In the genomic region with DNA sequence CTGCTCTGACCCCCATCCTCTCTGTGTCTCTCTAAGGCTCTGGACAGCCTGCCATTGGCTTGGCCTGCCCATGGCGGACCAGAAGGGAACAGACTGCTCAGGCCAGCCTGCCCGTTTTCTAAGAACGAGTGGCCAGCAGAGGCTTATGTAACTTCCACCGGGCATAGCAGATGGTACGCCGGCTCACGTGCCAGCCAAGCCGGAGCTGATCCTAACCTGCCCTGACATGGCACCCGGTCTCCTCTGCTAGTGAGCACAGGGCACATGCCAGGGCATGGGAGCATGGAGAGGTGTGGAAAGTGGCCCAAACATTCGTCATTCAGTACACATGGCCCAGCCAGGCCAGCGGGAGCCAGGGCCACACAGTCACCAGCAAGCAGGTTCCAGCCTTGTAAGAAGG, we compare ENCODE assay signal across 13 mouse cellular contexts. TPM values are rescaled to one million over a fixed set of nuclear protein-coding genes. Genes with fewer than 3 reads are reported as not detected.
A peak's percentile ranks its signal among the peaks of the same experiment; 100 is the strongest.
DNase-seq lines count a peak whose midpoint lies in the region; ATAC-seq and TF ChIP-seq lines count a peak whose summit lies in the region.
"Had no signal": no experiment of that assay in that cellular context is flagged by ENCODE, and none has a peak within 500 bp of the region (broad histone marks: within the 10 kb centered on the region; RNA-seq: fewer than 3 reads in every experiment).

No protein-coding gene starts in this region.

- whole genome bisulfite sequencing in hindbrain, postnatal 0 days: 59% methylated on average over 11 of the region's 11 CpGs
- 90% methylated on average over 11 of the region's 11 CpGs for WGBS in hindbrain, embryonic 12.5 days

- H3K4me1 ChIP-seq in hindbrain, postnatal 0 days (ENCODE audit: insufficient read depth, low read length): peaks cover 35% of the 10 kb centered on the region
- H3K4me1 ChIP-seq in hindbrain, embryonic 12.5 days: peaks cover 29% of the 10 kb centered on the region

- DNase-seq in hindbrain, postnatal 0 days (ENCODE audit: low spot score): peak; percentile 86
- DNase-seq in urinary bladder, adult 2 months (ENCODE audit: low spot score): peak; percentile 66
- DNase-seq in urinary bladder, postnatal 4 days (ENCODE audit: low spot score in 2 of 2): no peak
- peak; percentile 67 for DNase-seq in gastrocnemius, postnatal 25 days
- peak; percentile 82 for DNase-seq in skeletal muscle tissue, adult 2 months (ENCODE audit: low read depth, low spot score)
- no peak for DNase-seq in spleen, adult 12 weeks (ENCODE audit: low spot score)
- DNase-seq: adrenal gland, adult 8-10 months; lung, postnatal 14 days had no signal

- H3K9me3 ChIP-seq in hindbrain, postnatal 0 days (ENCODE audit: low read length): no peaks in the 10 kb centered on the region
- no peaks in the 10 kb centered on the region for H3K9me3 ChIP-seq in hindbrain, embryonic 12.5 days (replicated peaks)
- H3K9me3 ChIP-seq: embryonic facial prominence, embryonic 12.5 days had no signal

- H3K4me2 ChIP-seq in hindbrain, postnatal 0 days (ENCODE audit: low read depth, low read length): no peak overlapping the region
- H3K4me2 ChIP-seq in hindbrain, embryonic 12.5 days (replicated peaks): no peak overlapping the region
- H3K4me2 ChIP-seq: embryonic facial prominence, embryonic 12.5 days had no signal

- H3K36me3 ChIP-seq in hindbrain, postnatal 0 days (ENCODE audit: insufficient read depth, low read length): no peaks in the 10 kb centered on the region
- H3K36me3 ChIP-seq in hindbrain, embryonic 12.5 days: no peaks in the 10 kb centered on the region
- H3K36me3 ChIP-seq: embryonic facial prominence, embryonic 12.5 days had no signal

- H3K27ac ChIP-seq in hindbrain, postnatal 0 days: peak overlapping the region; percentile 70
- H3K27ac ChIP-seq in hindbrain, embryonic 12.5 days: no peak overlapping the region
- H3K27ac ChIP-seq: embryonic facial prominence, embryonic 12.5 days had no signal

- H3K27me3 ChIP-seq in hindbrain, postnatal 0 days (ENCODE audit: insufficient read depth, low read length): no peaks in the 10 kb centered on the region
- H3K27me3 ChIP-seq in hindbrain, embryonic 12.5 days: peaks cover 30% of the 10 kb centered on the region

- H3K9ac ChIP-seq in hindbrain, postnatal 0 days (replicated peaks; ENCODE audit: low read length): no peak overlapping the region
- H3K9ac ChIP-seq in hindbrain, embryonic 12.5 days: no peak overlapping the region
- H3K9ac ChIP-seq: embryonic facial prominence, embryonic 12.5 days had no signal

- H3K4me3 ChIP-seq in hindbrain, postnatal 0 days (ENCODE audit: low read length): no peak overlapping the region
- H3K4me3 ChIP-seq in hindbrain, embryonic 12.5 days: no peak overlapping the region
- H3K4me3 ChIP-seq: embryonic facial prominence, embryonic 12.5 days had no signal

- peak; percentile 83 for ATAC-seq in hindbrain, postnatal 0 days
- no peak for ATAC-seq in hindbrain, embryonic 12.5 days (ENCODE audit: low FRiP score)
- no peak for ATAC-seq in CD4-positive, CD25-positive, alpha-beta regulatory T cell, adult 4 months

- TF ChIP-seq CTCF in hindbrain, postnatal 0 days (IDR thresholded peaks at IDR 0.05; ENCODE audit: low read depth): no peak

RNA-seq across cellular contexts. Expression of a gene that starts 10.8 kb away (rescaled TPM):
- total RNA-seq in hindbrain, postnatal 0 days (2014; rRNA removed): 25.7 and 27.3 TPM in 2 replicates
- polyA plus RNA-seq in hindbrain, postnatal 0 days (2015; fragmentation: Nextera tagmentation; extraction: Ambion mirVana): 1.8 TPM in 2 replicates
- polyA plus RNA-seq in hindbrain, embryonic 12.5 days (2016; fragmentation: Nextera tagmentation; extraction: Ambion mirVana): 3.4 and 4.3 TPM in 2 replicates
- polyA plus RNA-seq in urinary bladder, adult 2 months (2012; rRNA removed): 17.5 and 28.8 TPM in 2 replicates
- total RNA-seq in gastrocnemius, postnatal 25 days (2021): 1 to 10 TPM; 2.0 to 3.5 TPM
- not detected for polyA plus RNA-seq in CD4-positive, CD25-positive, alpha-beta regulatory T cell, adult 4 months (2017; shearing (Covaris generic))
- total RNA-seq: granulocyte monocyte progenitor cell, adult 5-6 weeks; neutrophil, adult 5-6 weeks had no signal

Comparison
In these comparisons a context has a peak if more than half of its experiments do, and no peak if none do; other contexts are left out.
1. DNase-seq: peak in hindbrain, postnatal 0 days (single experiment), urinary bladder, adult 2 months (single experiment), gastrocnemius, postnatal 25 days (single experiment) and skeletal muscle tissue, adult 2 months (single experiment); none in urinary bladder, postnatal 4 days (0 of 2) and spleen, adult 12 weeks (single experiment).